ENCODE assay signal across 7 mouse cellular contexts in genomic region chr11:115631505-115631890, GRCm38 (mm10). TPM values are rescaled to one million over a fixed set of nuclear protein-coding genes. Genes with fewer than 3 reads are reported as not detected.
DNase-seq lines count a peak whose midpoint lies in the region; ATAC-seq and TF ChIP-seq lines count a peak whose summit lies in the region.

No protein-coding gene starts in this region.

- no peak for ATAC-seq in midbrain, embryonic 13.5 days
- no peak for ATAC-seq in liver, embryonic 12.5 days
- ATAC-seq in stomach, postnatal 0 days (ENCODE audit: low FRiP score, low TSS enrichment), result no peak

- TF ChIP-seq EP300 in stomach, postnatal 0 days (optimal IDR thresholded peaks at IDR 0.05), result no peak

- H3K27me3 ChIP-seq in midbrain, embryonic 10.5 days (ENCODE audit: low read depth, poor library complexity, severe bottlenecking), result no peaks in the 10 kb centered on the region
- H3K27me3 ChIP-seq in midbrain, embryonic 13.5 days, result no peaks in the 10 kb centered on the region
- H3K27me3 ChIP-seq in embryonic facial prominence, embryonic 10.5 days (replicated peaks; ENCODE audit: low read depth, poor library complexity, severe bottlenecking), result no peaks in the 10 kb centered on the region
- H3K27me3 ChIP-seq in liver, embryonic 12.5 days (replicated peaks), result no peaks in the 10 kb centered on the region
- H3K27me3 ChIP-seq in stomach, postnatal 0 days (ENCODE audit: control insufficient read depth, insufficient read depth, low read length), result no peaks in the 10 kb centered on the region

- peaks cover 22% of the 10 kb centered on the region for H3K4me1 ChIP-seq in midbrain, embryonic 10.5 days
- H3K4me1 ChIP-seq in midbrain, embryonic 13.5 days (replicated peaks), result peaks cover 12% of the 10 kb centered on the region
- peaks cover 15% of the 10 kb centered on the region for H3K4me1 ChIP-seq in embryonic facial prominence, embryonic 10.5 days
- H3K4me1 ChIP-seq in liver, embryonic 12.5 days, result peaks cover 29% of the 10 kb centered on the region
- no peaks in the 10 kb centered on the region for H3K4me1 ChIP-seq in stomach, postnatal 0 days (replicated peaks; ENCODE audit: control insufficient read depth, insufficient read depth)

- 17% methylated on average over 3 of the region's 3 CpGs for WGBS in midbrain, embryonic 10.5 days
- 29% methylated on average over 3 of the region's 3 CpGs for WGBS in midbrain, embryonic 13.5 days
- WGBS in embryonic facial prominence, embryonic 10.5 days, result 15% methylated on average over 3 of the region's 3 CpGs
- WGBS in liver, embryonic 12.5 days (ENCODE audit: insufficient replicate concordance), result 16% methylated on average over 3 of the region's 3 CpGs
- 24% methylated on average over 3 of the region's 3 CpGs for WGBS in stomach, postnatal 0 days

- DNase-seq in midbrain, embryonic 10.5 days (ENCODE audit: low spot score), result peak; percentile 41
- DNase-seq in ZHBTc4 (ENCODE audit: low read depth, low spot score), result peak; percentile 91
- peak; percentile 40 for DNase-seq in embryonic facial prominence, embryonic 10.5 days (ENCODE audit: low spot score)
- DNase-seq in stomach, postnatal 0 days (ENCODE audit: low spot score), result peak; percentile 62
- DNase-seq in natural killer cell, adult 2 months (ENCODE audit: low spot score in 2 of 2), result no peak

- no peak overlapping the region for H3K4me2 ChIP-seq in midbrain, embryonic 13.5 days (replicated peaks)
- H3K4me2 ChIP-seq in liver, embryonic 12.5 days, result peak overlapping the region; percentile 50
- H3K4me2 ChIP-seq in stomach, postnatal 0 days (replicated peaks; ENCODE audit: low read depth), result no peak overlapping the region

- no peaks in the 10 kb centered on the region for H3K9me3 ChIP-seq in midbrain, embryonic 10.5 days (replicated peaks)
- no peaks in the 10 kb centered on the region for H3K9me3 ChIP-seq in midbrain, embryonic 13.5 days
- H3K9me3 ChIP-seq in embryonic facial prominence, embryonic 10.5 days, result no peaks in the 10 kb centered on the region
- no peaks in the 10 kb centered on the region for H3K9me3 ChIP-seq in liver, embryonic 12.5 days (replicated peaks)
- no peaks in the 10 kb centered on the region for H3K9me3 ChIP-seq in stomach, postnatal 0 days (ENCODE audit: control insufficient read depth, low read length)

- no peak overlapping the region for H3K27ac ChIP-seq in midbrain, embryonic 10.5 days (replicated peaks)
- no peak overlapping the region for H3K27ac ChIP-seq in midbrain, embryonic 13.5 days
- no peak overlapping the region for H3K27ac ChIP-seq in embryonic facial prominence, embryonic 10.5 days (replicated peaks)
- peak overlapping the region; percentile 1; the same call in 1 of the 2 replicates for H3K27ac ChIP-seq in liver, embryonic 12.5 days
- H3K27ac ChIP-seq in stomach, postnatal 0 days (replicated peaks), result peak overlapping the region; percentile 70

- no peak overlapping the region for H3K9ac ChIP-seq in midbrain, embryonic 13.5 days (replicated peaks)
- peak overlapping the region; percentile 38; the same call in 1 of the 2 replicates for H3K9ac ChIP-seq in liver, embryonic 12.5 days
- no peak overlapping the region for H3K9ac ChIP-seq in stomach, postnatal 0 days (ENCODE audit: low read length)

- peak; percentile 80 for TF ChIP-seq CTCF in stomach, postnatal 0 days (IDR thresholded peaks at IDR 0.05; ENCODE audit: low read depth)

- no peak overlapping the region for H3K4me3 ChIP-seq in midbrain, embryonic 10.5 days
- no peak overlapping the region for H3K4me3 ChIP-seq in midbrain, embryonic 13.5 days (replicated peaks)
- H3K4me3 ChIP-seq in embryonic facial prominence, embryonic 10.5 days, result no peak overlapping the region; the same call in 1 of the 2 replicates
- H3K4me3 ChIP-seq in liver, embryonic 12.5 days, result peak overlapping the region; percentile 8; the same call in 1 of the 2 replicates
- no peak overlapping the region for H3K4me3 ChIP-seq in stomach, postnatal 0 days (ENCODE audit: low read depth, low read length)

- H3K36me3 ChIP-seq in midbrain, embryonic 10.5 days, result no peaks in the 10 kb centered on the region
- no peaks in the 10 kb centered on the region for H3K36me3 ChIP-seq in midbrain, embryonic 13.5 days
- H3K36me3 ChIP-seq in embryonic facial prominence, embryonic 10.5 days (replicated peaks), result no peaks in the 10 kb centered on the region
- H3K36me3 ChIP-seq in liver, embryonic 12.5 days, result no peaks in the 10 kb centered on the region
- no peaks in the 10 kb centered on the region for H3K36me3 ChIP-seq in stomach, postnatal 0 days (ENCODE audit: control insufficient read depth, insufficient read depth, low read length)

RNA-seq across cellular contexts. Expression of gene Slc25a19, which starts 3.4 kb away (rescaled TPM):
- 24.9 and 25.8 TPM in 2 replicates for polyA plus RNA-seq in midbrain, embryonic 10.5 days (2016; fragmentation: Nextera tagmentation; extraction: Ambion mirVana)
- 32.6 and 35.4 TPM in 2 replicates for polyA plus RNA-seq in midbrain, embryonic 13.5 days (2015; fragmentation: Nextera tagmentation; extraction: Ambion mirVana)
- 23.5 and 24.6 TPM in 2 replicates for polyA plus RNA-seq in embryonic facial prominence, embryonic 10.5 days (2016; fragmentation: Nextera tagmentation; extraction: Ambion mirVana)
- 15.7 and 17.2 TPM in 2 replicates for polyA plus RNA-seq in liver, embryonic 12.5 days (2016; fragmentation: Nextera tagmentation; extraction: Ambion mirVana)
- polyA plus RNA-seq in stomach, postnatal 0 days (2015; fragmentation: Nextera tagmentation; extraction: Ambion mirVana), result 12.5 and 14.0 TPM in 2 replicates

RNA-seq across cellular contexts. Expression of gene Mif4gd, which starts 18.7 kb away (rescaled TPM):
- 18.5 and 20.6 TPM in 2 replicates for polyA plus RNA-seq in midbrain, embryonic 10.5 days (2016; fragmentation: Nextera tagmentation; extraction: Ambion mirVana)
- 8.8 and 10.5 TPM in 2 replicates for polyA plus RNA-seq in midbrain, embryonic 13.5 days (2015; fragmentation: Nextera tagmentation; extraction: Ambion mirVana)
- polyA plus RNA-seq in embryonic facial prominence, embryonic 10.5 days (2016; fragmentation: Nextera tagmentation; extraction: Ambion mirVana), result 19.4 and 19.8 TPM in 2 replicates
- 26.6 and 27.1 TPM in 2 replicates for polyA plus RNA-seq in liver, embryonic 12.5 days (2016; fragmentation: Nextera tagmentation; extraction: Ambion mirVana)
- polyA plus RNA-seq in stomach, postnatal 0 days (2015; fragmentation: Nextera tagmentation; extraction: Ambion mirVana), result 48.9 and 52.3 TPM in 2 replicates

RNA-seq across cellular contexts. Expression of gene Gga3, which starts 27.6 kb away (rescaled TPM):
- 34.1 and 35.4 TPM in 2 replicates for polyA plus RNA-seq in midbrain, embryonic 10.5 days (2016; fragmentation: Nextera tagmentation; extraction: Ambion mirVana)
- polyA plus RNA-seq in midbrain, embryonic 13.5 days (2015; fragmentation: Nextera tagmentation; extraction: Ambion mirVana), result 31.8 and 38.1 TPM in 2 replicates
- 29.6 and 33.3 TPM in 2 replicates for polyA plus RNA-seq in embryonic facial prominence, embryonic 10.5 days (2016; fragmentation: Nextera tagmentation; extraction: Ambion mirVana)
- 14.0 and 14.7 TPM in 2 replicates for polyA plus RNA-seq in liver, embryonic 12.5 days (2016; fragmentation: Nextera tagmentation; extraction: Ambion mirVana)
- polyA plus RNA-seq in stomach, postnatal 0 days (2015; fragmentation: Nextera tagmentation; extraction: Ambion mirVana), result 5.2 TPM in 2 replicates

RNA-seq across cellular contexts. Expression of gene Mrps7, which starts 27.8 kb away (rescaled TPM):
- 106 and 107 TPM in 2 replicates for polyA plus RNA-seq in midbrain, embryonic 10.5 days (2016; fragmentation: Nextera tagmentation; extraction: Ambion mirVana)
- 77.6 and 78.8 TPM in 2 replicates for polyA plus RNA-seq in midbrain, embryonic 13.5 days (2015; fragmentation: Nextera tagmentation; extraction: Ambion mirVana)
- 100 and 101 TPM in 2 replicates for polyA plus RNA-seq in embryonic facial prominence, embryonic 10.5 days (2016; fragmentation: Nextera tagmentation; extraction: Ambion mirVana)
- polyA plus RNA-seq in liver, embryonic 12.5 days (2016; fragmentation: Nextera tagmentation; extraction: Ambion mirVana), result 83.1 and 87.3 TPM in 2 replicates
- polyA plus RNA-seq in stomach, postnatal 0 days (2015; fragmentation: Nextera tagmentation; extraction: Ambion mirVana), result 52.6 and 58.4 TPM in 2 replicates

Comparison
In these comparisons a context has a peak if more than half of its experiments do, and no peak if none do; other contexts are left out.
1. DNase-seq: peak in midbrain, embryonic 10.5 days (single experiment), ZHBTc4 (single experiment), embryonic facial prominence, embryonic 10.5 days (single experiment) and stomach, postnatal 0 days (single experiment); none in natural killer cell, adult 2 months (0 of 2).
2. H3K27ac ChIP-seq: peak in liver, embryonic 12.5 days (single experiment) and stomach, postnatal 0 days (single experiment); none in midbrain, embryonic 10.5 days (single experiment), midbrain, embryonic 13.5 days (single experiment) and embryonic facial prominence, embryonic 10.5 days (single experiment).